Mouse (Mus musculus): Measurements from ENCODE around the gene Tox2.

DNA sequence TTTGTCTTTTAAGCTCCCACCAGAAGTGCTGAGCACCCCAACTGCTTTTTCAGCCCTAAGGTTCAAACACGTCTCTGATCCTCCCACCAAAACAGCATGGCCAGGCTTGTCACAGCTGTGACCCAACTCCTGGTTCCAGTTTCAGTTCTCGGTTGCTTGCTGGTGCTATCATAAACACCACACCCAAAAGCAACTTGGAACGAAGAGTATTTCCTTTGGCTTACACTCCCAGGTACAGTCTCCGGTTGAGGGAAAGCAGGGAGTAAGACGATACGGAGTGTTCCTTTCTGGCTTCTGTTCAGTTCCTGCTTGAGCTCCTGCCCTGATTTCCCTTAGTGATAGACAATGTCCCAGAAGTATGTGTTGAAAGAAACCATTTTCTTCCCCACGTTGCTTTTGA is 26.4 kb upstream of the Tox2 start:
- TF ChIP-seq TAL1 (IDR thresholded peaks at IDR 0.05; ENCODE audit: low read length) (no peak), GATA1 (IDR thresholded peaks at IDR 0.05; ENCODE audit: low read length) (no peak)

All from erythroblast, embryonic 14.5 days (primary cell).